In genomic region chr8:126265186-126265585, GRCm38 (mm10) we compare ENCODE assay signal across 38 mouse cellular contexts. TPM values are rescaled to one million over a fixed set of nuclear protein-coding genes. Genes with fewer than 3 reads are reported as not detected.
"Had no signal": no experiment of that assay in that cellular context is flagged by ENCODE, and none has a peak within 500 bp of the region (broad histone marks: within the 10 kb centered on the region; RNA-seq: fewer than 3 reads in every experiment).

No protein-coding gene starts in this region.

- H3K9ac ChIP-seq: heart, embryonic 12.5 days; heart, embryonic 13.5 days; heart, embryonic 15.5 days; hindbrain, embryonic 12.5 days; hindbrain, embryonic 13.5 days; hindbrain, embryonic 14.5 days; hindbrain, embryonic 15.5 days; intestine, embryonic 15.5 days; kidney, embryonic 15.5 days had no signal

- H3K9me3 ChIP-seq: heart, embryonic 12.5 days; heart, embryonic 13.5 days; heart, embryonic 15.5 days; hindbrain, embryonic 10.5 days; hindbrain, embryonic 12.5 days; hindbrain, embryonic 13.5 days; hindbrain, embryonic 15.5 days; intestine, embryonic 15.5 days; kidney, embryonic 15.5 days had no signal

- H3K27ac ChIP-seq: heart, embryonic 13.5 days; heart, embryonic 15.5 days; hindbrain, embryonic 10.5 days; hindbrain, embryonic 12.5 days; hindbrain, embryonic 13.5 days; hindbrain, embryonic 14.5 days; hindbrain, embryonic 15.5 days; hindbrain, postnatal 0 days; intestine, embryonic 15.5 days; kidney, embryonic 15.5 days; kidney, postnatal 0 days; layer of hippocampus, adult 2 months; left cerebral cortex, adult 2 months had no signal

- H3K4me1 ChIP-seq: heart, embryonic 12.5 days; heart, embryonic 13.5 days; heart, embryonic 15.5 days; hindbrain, embryonic 10.5 days; hindbrain, embryonic 12.5 days; hindbrain, embryonic 13.5 days; intestine, embryonic 15.5 days; kidney, embryonic 15.5 days had no signal

- H3K4me3 ChIP-seq: heart, embryonic 12.5 days; heart, embryonic 13.5 days; heart, embryonic 15.5 days; hindbrain, embryonic 10.5 days; hindbrain, embryonic 12.5 days; hindbrain, embryonic 13.5 days; hindbrain, embryonic 15.5 days; intestine, embryonic 15.5 days; kidney, embryonic 15.5 days; layer of hippocampus, adult 2 months; left cerebral cortex, adult 2 months had no signal

- DNase-seq: heart, postnatal 10 days; heart, postnatal 14 days; heart, postnatal 36 days; heart, postnatal 4 days; kidney, adult 11 months; kidney, adult 18-20 months; kidney, adult 2 months; kidney, adult 8-10 months; kidney, adult 9 months; kidney, postnatal 10 days; kidney, postnatal 14 days; kidney, postnatal 25 days; kidney, postnatal 36 days; kidney, postnatal 4 days; layer of hippocampus, adult 9-11 months; layer of hippocampus, postnatal 36 days had no signal

- H3K4me2 ChIP-seq: heart, embryonic 12.5 days; heart, embryonic 13.5 days; heart, embryonic 15.5 days; hindbrain, embryonic 12.5 days; hindbrain, embryonic 13.5 days; hindbrain, embryonic 14.5 days; hindbrain, embryonic 15.5 days; intestine, embryonic 15.5 days; kidney, embryonic 15.5 days had no signal

- ATAC-seq: hindbrain, embryonic 16.5 days; hindbrain, postnatal 0 days; inflammation-experienced regulatory T-cells, adult 6 months; intestine, embryonic 15.5 days; intestine, embryonic 16.5 days; intestine, postnatal 0 days had no signal

- H3K27me3 ChIP-seq: heart, embryonic 15.5 days; hindbrain, embryonic 15.5 days; intestine, embryonic 15.5 days; kidney, embryonic 15.5 days had no signal

- H3K36me3 ChIP-seq: heart, embryonic 12.5 days; heart, embryonic 13.5 days; heart, embryonic 15.5 days; hindbrain, embryonic 10.5 days; hindbrain, embryonic 12.5 days; hindbrain, embryonic 13.5 days; hindbrain, embryonic 15.5 days; intestine, embryonic 15.5 days; kidney, embryonic 15.5 days had no signal

RNA-seq across cellular contexts. Expression of gene Slc35f3, which starts 33.2 kb away (rescaled TPM):
- total RNA-seq: heart, postnatal 10 days; heart, postnatal 14 days; heart, postnatal 36 days; heart, postnatal 4 days; hematopoietic stem cell, adult 5-6 weeks had no signal
- polyA plus RNA-seq: heart, embryonic 14.5 days; heart, embryonic 15.5 days; heart, embryonic 16.5 days; heart, postnatal 0 days; inflammation-experienced regulatory T-cells, adult 6 months had no signal
